Mouse (Mus musculus): ENCODE results near the gene Prune1.

DNA sequence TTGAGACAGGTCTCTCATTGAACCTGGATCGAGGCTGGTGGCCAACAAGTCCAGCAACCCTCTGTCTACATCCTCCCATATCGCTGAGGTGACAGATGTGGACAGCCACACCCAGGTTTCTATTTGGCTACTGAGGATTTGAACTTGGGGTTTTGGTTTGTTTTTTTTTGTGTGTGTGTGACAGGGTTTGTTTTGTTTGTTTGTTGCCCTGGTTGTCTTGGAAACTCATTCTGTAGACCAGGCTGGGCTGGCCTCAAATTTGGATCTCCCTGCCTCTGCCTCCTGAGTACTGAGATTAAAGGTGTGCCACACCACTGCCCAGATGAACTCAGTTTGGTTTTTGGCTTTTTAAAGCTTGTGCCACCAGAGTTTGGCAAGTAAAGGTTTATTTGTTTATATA lies 58.8 kb downstream of the Prune1 start:
- no peak for TF ChIP-seq CTCF (IDR thresholded peaks at IDR 0.05; ENCODE audit: extremely low read depth, insufficient read depth, low read length)
- TF ChIP-seq POLR2A (IDR thresholded peaks at IDR 0.05; ENCODE audit: extremely low read depth, insufficient read depth, low read length) = no peak

All from cortical plate, adult 2 months (tissue).